Mouse (Mus musculus): ENCODE data around the gene Tmem125.

The Tmem125 gene

DNA sequence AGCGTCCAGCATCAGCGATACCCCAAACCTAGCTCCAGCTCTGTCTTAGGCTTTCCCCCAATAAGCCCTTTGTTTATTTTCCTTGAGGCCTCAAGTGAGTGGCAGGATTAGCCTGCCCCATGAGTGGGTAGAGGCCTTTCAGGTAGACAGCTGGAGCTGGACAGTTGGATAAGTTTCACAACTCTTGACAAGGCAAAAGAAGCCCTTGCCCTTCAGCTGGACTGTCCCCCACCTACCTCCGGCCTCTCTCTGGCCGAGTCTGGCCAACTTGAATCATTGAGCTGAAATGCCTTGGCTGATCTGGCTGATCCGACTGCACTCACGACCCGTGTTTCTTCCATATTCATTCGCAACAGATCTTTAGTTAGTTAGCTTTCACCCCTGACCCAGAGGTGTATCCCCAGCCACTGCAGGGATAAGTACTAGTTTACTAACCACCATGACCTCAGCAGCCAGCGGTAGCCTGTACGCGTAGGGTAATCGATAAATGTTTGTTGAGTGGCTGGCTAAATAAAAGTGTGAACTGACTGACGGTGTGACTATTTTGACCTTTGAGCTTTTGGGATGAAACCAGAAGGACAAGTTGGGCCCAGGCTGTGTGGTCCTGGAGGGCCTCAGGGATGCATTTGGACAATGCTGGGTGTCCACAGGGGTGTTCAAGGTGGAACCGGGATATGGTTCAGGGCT is 740 bp upstream of the Tmem125 start:
- H3K9me3 ChIP-seq (ENCODE audit: low read length), result no peaks in the 10 kb centered on the region
- H3K4me1 ChIP-seq (replicated peaks; ENCODE audit: low read depth, low read length), result peaks cover 60% of the 10 kb centered on the region
- TF ChIP-seq CTCF (conservative IDR thresholded peaks at IDR 0.05; ENCODE audit: low read length) (no peak), POU5F1 (IDR thresholded peaks at IDR 0.05; ENCODE audit: borderline replicate concordance, low read length) (no peak)
- H3K4me3 ChIP-seq (replicated peaks; ENCODE audit: low read length), result peak overlapping the region; percentile 77
- 0 out of 2 replicates have a peak, but pooled peaks cover 4% of the 10 kb centered on the region for H3K36me3 ChIP-seq (ENCODE audit: insufficient read depth, low read length)
- peaks cover 24% of the 10 kb centered on the region for H3K27me3 ChIP-seq (ENCODE audit: insufficient read depth, low read length)

DNA sequence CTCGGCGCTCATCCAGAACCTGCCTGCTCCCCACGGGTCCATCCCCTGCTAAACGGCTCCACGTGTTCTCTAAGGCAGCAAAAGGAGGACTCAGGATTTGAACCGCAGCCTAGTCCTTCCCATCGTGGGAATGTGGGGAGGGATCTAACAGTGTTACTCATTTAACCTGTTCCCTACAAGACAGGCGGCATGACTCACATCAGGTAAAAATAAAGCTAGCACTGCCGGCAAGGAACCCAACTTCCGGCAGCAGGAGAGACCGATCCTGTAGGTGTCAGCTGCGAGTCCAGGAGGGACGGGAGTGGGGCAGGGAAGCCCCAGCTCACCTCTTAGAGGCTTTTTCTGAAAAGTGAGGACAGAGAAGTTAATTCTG is 700 bp downstream of the Tmem125 start:
- Histone ChIP-seq H3K36me3 (ENCODE audit: insufficient read depth, low read length) (0 out of 2 replicates have a peak, but pooled peaks cover 4% of the 10 kb centered on the region), H3K27me3 (ENCODE audit: insufficient read depth, low read length) (peaks cover 38% of the 10 kb centered on the region), H3K9me3 (ENCODE audit: low read length) (no peaks in the 10 kb centered on the region), H3K4me3 (replicated peaks; ENCODE audit: low read length) (peak overlapping the region; percentile 77), H3K4me1 (replicated peaks; ENCODE audit: low read depth, low read length) (peaks cover 70% of the 10 kb centered on the region)
- TF ChIP-seq CTCF (conservative IDR thresholded peaks at IDR 0.05; ENCODE audit: low read length) (no peak), NANOG (IDR thresholded peaks at IDR 0.05; ENCODE audit: borderline replicate concordance, low read length) (no peak), POU5F1 (IDR thresholded peaks at IDR 0.05; ENCODE audit: borderline replicate concordance, low read length) (no peak)

DNA sequence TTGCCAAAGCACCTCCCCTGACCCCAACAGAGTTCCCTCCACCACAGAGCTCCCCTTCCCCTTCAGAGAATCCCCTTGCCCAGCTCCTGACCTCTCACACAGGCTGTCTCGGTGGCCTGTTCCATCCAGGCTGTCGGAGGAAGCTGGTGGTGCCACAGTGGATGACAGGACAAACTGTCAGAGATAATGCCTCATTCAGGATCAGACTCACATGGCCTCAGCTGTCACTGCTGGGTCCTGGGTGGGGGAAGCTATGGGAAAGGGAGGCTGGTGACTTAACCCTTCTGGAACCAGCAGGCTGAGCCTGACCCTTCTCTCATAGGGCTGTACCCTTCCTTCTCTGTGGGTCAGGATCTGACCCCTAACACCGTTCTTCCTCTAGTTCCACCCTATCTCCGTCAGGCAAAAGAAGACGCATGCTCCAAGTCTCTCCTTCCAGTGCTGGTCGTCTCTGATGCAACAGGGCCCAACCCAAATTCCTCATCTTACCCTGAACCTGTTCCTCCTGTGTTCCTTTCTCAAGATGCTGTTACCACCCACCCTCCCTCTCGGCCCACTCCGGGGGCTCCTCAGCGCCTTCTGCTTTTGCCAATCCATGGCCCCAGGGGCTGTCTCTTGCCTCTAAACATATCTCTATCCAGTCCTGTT is 1.2 kb downstream of the Tmem125 start:
- H3K4me1 ChIP-seq (replicated peaks; ENCODE audit: low read depth, low read length), result peaks cover 73% of the 10 kb centered on the region
- TF ChIP-seq NANOG (IDR thresholded peaks at IDR 0.05; ENCODE audit: borderline replicate concordance, low read length) (no peak), CTCF (conservative IDR thresholded peaks at IDR 0.05; ENCODE audit: low read length) (no peak), POU5F1 (IDR thresholded peaks at IDR 0.05; ENCODE audit: borderline replicate concordance, low read length) (no peak)
- H3K36me3 ChIP-seq (ENCODE audit: insufficient read depth, low read length), result 0 out of 2 replicates have a peak, but pooled peaks cover 4% of the 10 kb centered on the region
- no peaks in the 10 kb centered on the region for H3K9me3 ChIP-seq (ENCODE audit: low read length)
- H3K4me3 ChIP-seq (replicated peaks; ENCODE audit: low read length), result peak overlapping the region; percentile 77
- H3K27me3 ChIP-seq (ENCODE audit: insufficient read depth, low read length), result peaks cover 43% of the 10 kb centered on the region

DNA sequence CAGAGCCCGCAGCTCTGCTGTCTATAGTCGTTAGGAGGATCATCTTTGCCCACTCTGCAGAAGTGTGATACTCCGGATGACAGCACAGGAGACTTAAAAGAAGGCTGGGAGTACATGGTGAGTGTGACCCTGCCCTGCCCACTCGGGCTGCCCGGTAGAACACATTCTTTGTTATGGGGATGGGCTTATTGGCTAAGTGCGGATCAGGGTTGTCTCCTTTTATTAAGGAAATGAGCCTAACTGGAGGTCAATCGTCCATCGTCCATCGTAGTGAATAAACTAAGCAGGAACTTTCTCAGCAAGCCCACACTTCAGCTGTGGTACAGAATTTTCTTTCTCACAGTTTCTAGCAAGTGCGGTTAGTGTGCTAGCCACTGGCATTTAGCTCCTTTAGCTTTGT is 3.9 kb downstream of the Tmem125 start:
- H3K9me3 ChIP-seq (ENCODE audit: low read length), result no peaks in the 10 kb centered on the region
- H3K27me3 ChIP-seq (ENCODE audit: insufficient read depth, low read length), result peaks cover 60% of the 10 kb centered on the region
- H3K4me3 ChIP-seq (replicated peaks; ENCODE audit: low read length), result peak overlapping the region; percentile 20; the same call in 1 of the 2 replicates
- TF ChIP-seq NANOG (IDR thresholded peaks at IDR 0.05; ENCODE audit: borderline replicate concordance, low read length) (peak; percentile 83), CTCF (conservative IDR thresholded peaks at IDR 0.05; ENCODE audit: low read length) (no peak), POU5F1 (IDR thresholded peaks at IDR 0.05; ENCODE audit: borderline replicate concordance, low read length) (peak; percentile 13; the same call in 1 of the 2 replicates)
- H3K4me1 ChIP-seq (replicated peaks; ENCODE audit: low read depth, low read length), result peaks cover 79% of the 10 kb centered on the region
- H3K36me3 ChIP-seq (ENCODE audit: insufficient read depth, low read length), result 0 out of 2 replicates have a peak, but pooled peaks cover 4% of the 10 kb centered on the region

DNA sequence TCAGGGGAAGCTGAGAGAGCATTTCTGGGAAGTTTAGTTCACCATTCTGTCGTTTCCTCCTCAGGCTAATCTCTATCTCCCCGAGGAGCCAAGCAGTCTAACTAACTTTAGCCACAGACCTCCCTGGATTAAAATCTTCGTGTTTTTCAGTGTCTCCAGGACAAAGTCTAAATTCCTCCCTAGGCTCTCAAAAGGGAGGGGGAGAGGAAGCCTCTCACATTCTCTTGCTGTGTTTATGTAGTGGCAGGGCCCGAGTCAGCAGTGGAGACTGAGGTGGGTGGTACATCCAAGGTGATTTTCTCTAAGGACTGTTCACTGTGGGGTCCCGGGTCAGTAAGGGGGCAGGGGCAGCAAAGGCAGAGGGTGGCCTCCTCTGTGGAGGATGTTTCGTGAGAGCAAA is 6.0 kb downstream of the Tmem125 start:
- TF ChIP-seq CTCF (conservative IDR thresholded peaks at IDR 0.05; ENCODE audit: low read length) (no peak), POU5F1 (IDR thresholded peaks at IDR 0.05; ENCODE audit: borderline replicate concordance, low read length) (no peak), NANOG (IDR thresholded peaks at IDR 0.05; ENCODE audit: borderline replicate concordance, low read length) (no peak)
- H3K4me1 ChIP-seq (replicated peaks; ENCODE audit: low read depth, low read length), result peaks cover 71% of the 10 kb centered on the region
- H3K36me3 ChIP-seq (ENCODE audit: insufficient read depth, low read length), result 0 out of 2 replicates have a peak, but pooled peaks cover 4% of the 10 kb centered on the region

DNA sequence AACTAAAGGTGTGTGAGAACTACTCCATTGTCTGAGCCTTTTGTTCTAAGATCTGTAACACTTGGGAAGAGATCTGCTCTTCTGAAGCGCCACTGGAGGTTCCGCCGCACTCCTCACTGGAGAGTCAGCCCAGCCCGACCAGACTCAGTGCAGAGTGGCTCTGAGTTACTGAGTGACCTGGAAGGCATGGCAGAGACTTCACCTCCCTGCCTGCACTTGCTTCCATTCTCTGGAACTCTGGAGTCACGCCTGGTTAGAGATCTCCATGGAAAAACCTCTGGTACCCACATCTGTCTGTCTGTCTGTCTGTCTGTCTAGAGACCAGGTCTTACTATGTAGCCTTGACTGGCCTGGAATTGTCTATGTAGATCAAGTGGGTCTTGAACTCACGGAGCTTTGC is 8.2 kb downstream of the Tmem125 start:
- Histone ChIP-seq H3K4me1 (replicated peaks; ENCODE audit: low read depth, low read length) (peaks cover 64% of the 10 kb centered on the region), H3K36me3 (ENCODE audit: insufficient read depth, low read length) (no peaks in the 10 kb centered on the region), H3K27me3 (ENCODE audit: insufficient read depth, low read length) (peaks cover 52% of the 10 kb centered on the region), H3K4me3 (replicated peaks; ENCODE audit: low read length) (no peak overlapping the region), H3K9me3 (ENCODE audit: low read length) (no peaks in the 10 kb centered on the region)
- no peak for TF ChIP-seq NANOG (IDR thresholded peaks at IDR 0.05; ENCODE audit: borderline replicate concordance, low read length)
- no peak for TF ChIP-seq CTCF (conservative IDR thresholded peaks at IDR 0.05; ENCODE audit: low read length)
- TF ChIP-seq POU5F1 (IDR thresholded peaks at IDR 0.05; ENCODE audit: borderline replicate concordance, low read length), result no peak

More for the DNA sequence above, 6.0 kb downstream of the Tmem125 start:
- Histone ChIP-seq H3K4me3 (replicated peaks; ENCODE audit: low read length) (no peak overlapping the region), H3K27me3 (ENCODE audit: insufficient read depth, low read length) (peaks cover 69% of the 10 kb centered on the region), H3K9me3 (ENCODE audit: low read length) (no peaks in the 10 kb centered on the region)

DNA sequence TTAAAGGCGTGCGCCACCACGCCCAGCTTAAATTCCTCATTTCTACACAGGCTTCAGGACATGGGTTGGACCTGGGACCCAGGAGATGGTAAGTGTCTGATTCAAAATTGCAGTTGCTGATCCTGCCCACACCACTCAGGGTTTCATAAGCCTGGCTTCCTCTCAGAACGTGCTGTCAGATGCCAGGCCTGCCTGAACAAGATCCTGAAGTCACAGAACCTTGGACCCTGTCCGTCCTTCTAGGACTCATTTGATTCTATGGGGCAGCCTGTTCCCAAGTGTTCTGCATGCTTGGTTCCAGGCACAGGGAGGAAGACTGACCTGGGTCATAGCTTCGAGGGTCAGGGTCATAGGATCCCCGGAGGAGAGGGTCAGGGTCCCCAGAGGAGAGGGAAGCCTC is 10.2 kb downstream of the Tmem125 start:
- TF ChIP-seq CTCF (conservative IDR thresholded peaks at IDR 0.05; ENCODE audit: low read length) (no peak), POU5F1 (IDR thresholded peaks at IDR 0.05; ENCODE audit: borderline replicate concordance, low read length) (no peak), NANOG (IDR thresholded peaks at IDR 0.05; ENCODE audit: borderline replicate concordance, low read length) (no peak)
- H3K9me3 ChIP-seq (ENCODE audit: low read length), result no peaks in the 10 kb centered on the region
- no peaks in the 10 kb centered on the region for H3K36me3 ChIP-seq (ENCODE audit: insufficient read depth, low read length)
- peaks cover 59% of the 10 kb centered on the region for H3K4me1 ChIP-seq (replicated peaks; ENCODE audit: low read depth, low read length)
- peaks cover 42% of the 10 kb centered on the region for H3K27me3 ChIP-seq (ENCODE audit: insufficient read depth, low read length)
- no peak overlapping the region for H3K4me3 ChIP-seq (replicated peaks; ENCODE audit: low read length)

DNA sequence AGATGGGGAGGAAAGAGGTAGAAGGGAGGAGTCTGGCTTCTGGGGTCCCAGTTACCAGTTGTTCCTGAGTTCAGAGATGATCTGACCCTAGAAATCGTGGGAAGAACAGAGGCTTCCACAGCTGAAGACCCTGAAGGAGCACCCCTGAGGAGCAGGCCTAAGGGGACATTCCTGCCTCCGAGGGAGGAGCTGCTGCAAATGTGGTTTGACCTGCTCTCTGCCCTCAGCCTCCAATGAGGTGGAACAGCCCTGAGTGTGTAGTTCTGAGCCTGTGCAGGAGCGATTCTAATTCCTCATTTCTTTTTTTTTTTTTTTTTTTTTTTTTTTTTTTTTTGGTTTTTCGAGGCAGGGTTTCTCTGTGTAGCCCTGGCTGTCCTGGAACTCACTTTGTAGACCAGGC is 10.7 kb downstream of the Tmem125 start:
- TF ChIP-seq CTCF (conservative IDR thresholded peaks at IDR 0.05; ENCODE audit: low read length), result no peak
- no peak for TF ChIP-seq NANOG (IDR thresholded peaks at IDR 0.05; ENCODE audit: borderline replicate concordance, low read length)
- TF ChIP-seq POU5F1 (IDR thresholded peaks at IDR 0.05; ENCODE audit: borderline replicate concordance, low read length), result no peak
- no peak overlapping the region for H3K4me3 ChIP-seq (replicated peaks; ENCODE audit: low read length)
- no peaks in the 10 kb centered on the region for H3K9me3 ChIP-seq (ENCODE audit: low read length)
- H3K27me3 ChIP-seq (ENCODE audit: insufficient read depth, low read length), result peaks cover 37% of the 10 kb centered on the region
- H3K36me3 ChIP-seq (ENCODE audit: insufficient read depth, low read length), result no peaks in the 10 kb centered on the region
- peaks cover 61% of the 10 kb centered on the region for H3K4me1 ChIP-seq (replicated peaks; ENCODE audit: low read depth, low read length)

Measured in E14TG2a.4 (cell line).